11 mouse cellular contexts compared by ENCODE assay signal in genomic region chr16:92644718-92645422, GRCm38 (mm10).
A peak's percentile ranks its signal among the peaks of the same experiment; 100 is the strongest.
DNase-seq lines count a peak whose midpoint lies in the region; ATAC-seq lines count a peak whose summit lies in the region.
"Had no signal": no experiment of that assay in that cellular context is flagged by ENCODE, and none has a peak within 500 bp of the region (broad histone marks: within the 10 kb centered on the region; RNA-seq: fewer than 3 reads in every experiment).

No protein-coding gene starts in this region.

- no peak overlapping the region for H3K4me2 ChIP-seq in hindbrain, embryonic 11.5 days (replicated peaks; ENCODE audit: low read depth, low read length)
- no peak overlapping the region for H3K4me2 ChIP-seq in stomach, embryonic 14.5 days (replicated peaks; ENCODE audit: low read depth, low read length)
- H3K4me2 ChIP-seq: hindbrain, embryonic 15.5 days had no signal

- no peak overlapping the region for H3K4me3 ChIP-seq in hindbrain, embryonic 10.5 days
- no peak overlapping the region for H3K4me3 ChIP-seq in hindbrain, embryonic 11.5 days (ENCODE audit: low read depth, low read length)
- H3K4me3 ChIP-seq in stomach, embryonic 14.5 days (ENCODE audit: low read depth, low read length): no peak overlapping the region
- H3K4me3 ChIP-seq: hindbrain, embryonic 15.5 days had no signal

- no peaks in the 10 kb centered on the region for H3K27me3 ChIP-seq in hindbrain, embryonic 10.5 days (ENCODE audit: insufficient read depth, poor library complexity, severe bottlenecking)
- H3K27me3 ChIP-seq in hindbrain, embryonic 11.5 days (ENCODE audit: control insufficient read depth, insufficient read depth, low read length): no peaks in the 10 kb centered on the region
- no peaks in the 10 kb centered on the region for H3K27me3 ChIP-seq in stomach, embryonic 14.5 days (ENCODE audit: control insufficient read depth, insufficient read depth, low read length)
- H3K27me3 ChIP-seq: hindbrain, embryonic 15.5 days had no signal

- DNase-seq in hindbrain, embryonic 10.5 days (ENCODE audit: low spot score): no peak
- DNase-seq in hindbrain, embryonic 11.5 days (ENCODE audit: low spot score): no peak
- DNase-seq in lung, adult 18-20 months: peak; percentile 80 to 87
- no peak for DNase-seq in cerebellum, postnatal 14 days
- DNase-seq in cerebellum, adult 9-10 months: no peak
- DNase-seq: left cerebral cortex, postnatal 4 days had no signal

- no peak for ATAC-seq in hindbrain, embryonic 11.5 days (ENCODE audit: low FRiP score)
- ATAC-seq in common myeloid progenitor, adult 5-6 weeks (replicated peaks; ENCODE audit: low read depth, poor library complexity, severe bottlenecking): peak; percentile 58
- ATAC-seq in stomach, embryonic 14.5 days (ENCODE audit: insufficient number of reproducible peaks, insufficient read depth, low FRiP score, low read depth): 0 out of 2 replicates have a peak, but pooled peaks have one; percentile 19
- ATAC-seq in monocyte, adult 5-6 weeks (replicated peaks; ENCODE audit: insufficient number of reproducible peaks, low FRiP score, low TSS enrichment, poor library complexity, severe bottlenecking): no peak; the same call in 1 of the 2 replicates
- ATAC-seq: forebrain, embryonic 14.5 days had no signal

- no peaks in the 10 kb centered on the region for H3K36me3 ChIP-seq in hindbrain, embryonic 10.5 days
- H3K36me3 ChIP-seq in hindbrain, embryonic 11.5 days (ENCODE audit: control insufficient read depth, insufficient read depth, low read length): no peaks in the 10 kb centered on the region
- no peaks in the 10 kb centered on the region for H3K36me3 ChIP-seq in stomach, embryonic 14.5 days (ENCODE audit: control insufficient read depth, insufficient read depth, low read length)
- H3K36me3 ChIP-seq: hindbrain, embryonic 15.5 days had no signal

- 59% methylated on average over 15 of the region's 15 CpGs for WGBS in hindbrain, embryonic 10.5 days
- 59% methylated on average over 15 of the region's 15 CpGs for WGBS in hindbrain, embryonic 11.5 days
- WGBS in stomach, embryonic 14.5 days: 50% methylated on average over 15 of the region's 15 CpGs

- H3K9me3 ChIP-seq in hindbrain, embryonic 10.5 days: no peaks in the 10 kb centered on the region
- H3K9me3 ChIP-seq in hindbrain, embryonic 11.5 days (ENCODE audit: control insufficient read depth, low read length): no peaks in the 10 kb centered on the region
- H3K9me3 ChIP-seq in stomach, embryonic 14.5 days (ENCODE audit: control insufficient read depth, low read depth, low read length): no peaks in the 10 kb centered on the region
- H3K9me3 ChIP-seq: hindbrain, embryonic 15.5 days had no signal

- no peak overlapping the region for H3K9ac ChIP-seq in hindbrain, embryonic 11.5 days (ENCODE audit: low read depth, low read length)
- no peak overlapping the region for H3K9ac ChIP-seq in stomach, embryonic 14.5 days (replicated peaks; ENCODE audit: low read depth, low read length)
- H3K9ac ChIP-seq: hindbrain, embryonic 15.5 days had no signal

- peaks cover 26% of the 10 kb centered on the region for H3K4me1 ChIP-seq in hindbrain, embryonic 10.5 days (replicated peaks)
- no peaks in the 10 kb centered on the region for H3K4me1 ChIP-seq in hindbrain, embryonic 11.5 days (replicated peaks; ENCODE audit: control insufficient read depth, insufficient read depth, low read length)
- peaks cover 13% of the 10 kb centered on the region for H3K4me1 ChIP-seq in stomach, embryonic 14.5 days (ENCODE audit: control insufficient read depth, insufficient read depth, low read length)
- H3K4me1 ChIP-seq: hindbrain, embryonic 15.5 days had no signal

- H3K27ac ChIP-seq in hindbrain, embryonic 10.5 days: peak overlapping the region; percentile 19
- no peak overlapping the region for H3K27ac ChIP-seq in hindbrain, embryonic 11.5 days (ENCODE audit: low read depth, low read length)
- peak overlapping the region; percentile 55 for H3K27ac ChIP-seq in stomach, embryonic 14.5 days (ENCODE audit: low read length)
- H3K27ac ChIP-seq: hindbrain, embryonic 15.5 days had no signal

Comparison
In these comparisons a context has a peak if more than half of its experiments do, and no peak if none do; other contexts are left out.
1. DNase-seq: peak in lung, adult 18-20 months (2 of 2); none in hindbrain, embryonic 10.5 days (single experiment), hindbrain, embryonic 11.5 days (single experiment), cerebellum, postnatal 14 days (0 of 2) and cerebellum, adult 9-10 months (single experiment).
2. ATAC-seq: peak in common myeloid progenitor, adult 5-6 weeks (single experiment) and stomach, embryonic 14.5 days (single experiment); none in hindbrain, embryonic 11.5 days (single experiment) and monocyte, adult 5-6 weeks (single experiment).